Mouse (Mus musculus): ENCODE measurements at regions not wholly inside any gene's neighbourhood (a gene's known extent, or its start where the extent isn't known, plus 50 kb on each side); places are given as distances from the start of the nearest gene placed in this dataset.

DNA sequence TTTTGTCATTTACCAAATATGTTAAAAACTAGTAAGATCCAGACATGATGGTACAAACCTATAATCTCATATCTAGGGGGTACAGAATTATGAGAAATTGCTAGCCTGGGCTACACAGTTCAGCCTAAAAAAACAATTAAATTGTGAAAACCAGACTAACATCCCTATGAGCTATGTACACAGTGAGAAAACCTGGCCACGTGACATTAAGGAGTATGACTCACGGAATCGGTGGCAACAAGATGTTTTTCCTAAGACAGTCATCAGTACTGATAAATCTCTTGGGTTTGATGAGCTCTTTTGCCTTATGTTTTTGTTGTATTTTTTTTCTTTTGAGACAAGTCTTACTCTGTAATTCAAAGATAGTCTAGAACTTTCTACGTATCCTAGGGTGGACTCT lies 148.6 kb downstream of the Csl start:
- Histone ChIP-seq H3K4me1 (ENCODE audit: control insufficient read depth, insufficient read depth, insufficient read length, low read length) (no peaks in the 10 kb centered on the region), H3K27me3 (ENCODE audit: control insufficient read depth, insufficient read depth, low read length) (no peaks in the 10 kb centered on the region), H3K36me3 (ENCODE audit: control insufficient read depth, insufficient read depth, low read length) (no peaks in the 10 kb centered on the region), H3K27ac (ENCODE audit: insufficient read depth, low read depth, low read length) (no peak overlapping the region), H3K4me3 (ENCODE audit: low read depth, low read length) (no peak overlapping the region)
- 87% methylated on average over 4 of the region's 4 CpGs for WGBS
- no peak for TF ChIP-seq POLR2A (IDR thresholded peaks at IDR 0.05; ENCODE audit: low read depth, low read length)
- TF ChIP-seq CTCF (IDR thresholded peaks at IDR 0.05; ENCODE audit: extremely low read depth, insufficient read length, insufficient replicate concordance, low read depth, low read length): no peak

DNA sequence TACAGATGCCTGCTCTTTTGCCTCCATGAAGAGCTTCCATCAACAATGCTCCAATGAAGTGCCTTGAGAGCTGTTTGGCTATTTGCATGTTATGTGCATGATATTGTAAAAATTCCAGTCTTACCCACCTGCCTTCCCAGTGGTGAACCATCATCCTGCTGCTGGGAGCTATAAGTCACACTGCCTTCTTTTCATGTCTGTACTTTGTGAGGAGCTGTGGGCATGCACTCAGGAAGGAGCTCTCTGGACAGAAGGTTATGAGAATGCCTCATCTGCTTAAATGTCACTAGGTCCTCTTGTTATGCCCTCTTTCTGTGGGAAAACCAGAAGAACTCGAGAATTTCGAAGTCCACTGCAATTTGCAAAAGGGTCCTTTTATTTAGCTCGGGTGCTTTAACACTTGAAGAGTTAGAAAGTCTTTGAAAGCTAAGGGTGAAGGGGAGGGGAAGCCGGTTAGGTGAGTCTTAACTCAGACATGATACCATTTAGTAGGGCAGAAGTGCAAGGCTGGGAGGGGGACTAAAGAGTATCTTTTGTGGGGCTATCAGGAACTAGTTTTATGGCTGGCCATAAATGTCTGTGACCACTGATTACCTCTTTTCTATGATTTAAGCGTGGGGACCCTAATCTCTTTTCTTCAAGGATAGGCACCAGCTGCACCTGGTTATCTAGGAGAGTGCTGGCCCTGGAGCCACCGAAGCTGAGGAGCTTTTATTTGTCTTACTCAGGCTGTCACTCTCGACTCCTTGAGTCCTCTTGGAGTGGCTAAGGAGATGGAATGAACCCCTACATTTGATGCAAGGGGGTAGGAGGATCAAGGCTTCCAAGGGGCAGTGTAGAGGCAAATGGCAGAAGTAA lies 144.8 kb downstream of the Csl start:
- H3K4me3 ChIP-seq (ENCODE audit: low read depth, low read length): no peak overlapping the region
- no peak overlapping the region for H3K27ac ChIP-seq (ENCODE audit: insufficient read depth, low read depth, low read length)
- no peaks in the 10 kb centered on the region for H3K36me3 ChIP-seq (ENCODE audit: control insufficient read depth, insufficient read depth, low read length)
- no peaks in the 10 kb centered on the region for H3K4me1 ChIP-seq (ENCODE audit: control insufficient read depth, insufficient read depth, insufficient read length, low read length)
- no peaks in the 10 kb centered on the region for H3K27me3 ChIP-seq (ENCODE audit: control insufficient read depth, insufficient read depth, low read length)
- TF ChIP-seq POLR2A (IDR thresholded peaks at IDR 0.05; ENCODE audit: low read depth, low read length) (no peak), CTCF (IDR thresholded peaks at IDR 0.05; ENCODE audit: extremely low read depth, insufficient read length, insufficient replicate concordance, low read depth, low read length) (no peak)
- WGBS: 18% methylated on average over 7 of the region's 7 CpGs

DNA sequence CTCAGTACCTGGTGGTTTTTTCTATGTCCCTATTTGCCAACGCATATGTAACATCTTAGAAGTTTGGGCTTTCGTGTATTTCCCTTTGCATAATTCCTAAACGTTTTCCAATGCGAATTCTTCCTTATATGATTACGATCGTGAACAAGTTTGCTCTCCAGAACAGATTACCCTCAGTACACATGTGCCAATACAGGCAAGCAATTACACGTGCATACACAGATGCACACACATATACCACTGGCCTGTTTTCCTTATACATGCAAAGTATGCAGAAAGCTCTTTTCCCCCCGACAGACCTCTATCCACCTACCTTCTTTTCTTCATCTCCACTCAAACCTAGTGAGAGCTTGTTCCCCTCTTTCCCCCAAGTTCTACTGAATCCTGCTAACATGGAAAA lies 144.1 kb downstream of the Csl start:
- WGBS: 35% methylated on average over 8 of the region's 8 CpGs
- TF ChIP-seq CTCF (IDR thresholded peaks at IDR 0.05; ENCODE audit: extremely low read depth, insufficient read length, insufficient replicate concordance, low read depth, low read length) (no peak), POLR2A (IDR thresholded peaks at IDR 0.05; ENCODE audit: low read depth, low read length) (no peak)

DNA sequence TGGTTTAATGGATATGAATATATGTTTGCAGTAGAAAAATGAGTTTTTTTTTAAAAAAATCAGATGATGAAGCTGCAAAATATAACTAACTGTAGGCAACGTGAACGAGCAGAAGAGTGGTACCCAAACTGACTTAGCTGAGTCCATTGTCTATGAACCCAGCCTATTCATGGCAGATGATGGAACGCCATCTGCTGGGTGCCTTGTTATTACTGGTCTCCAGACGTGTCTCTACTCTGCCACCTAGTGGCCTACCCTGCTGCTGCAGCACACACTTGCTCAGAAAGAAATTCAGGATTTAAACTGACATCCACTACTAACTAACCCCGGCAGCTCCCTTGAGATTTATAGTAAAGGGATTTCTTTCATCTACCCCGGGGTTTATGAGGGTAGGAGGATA lies 143.7 kb downstream of the Csl start:
- Histone ChIP-seq H3K4me3 (ENCODE audit: low read depth, low read length) (no peak overlapping the region), H3K27ac (ENCODE audit: insufficient read depth, low read depth, low read length) (no peak overlapping the region), H3K36me3 (ENCODE audit: control insufficient read depth, insufficient read depth, low read length) (no peaks in the 10 kb centered on the region), H3K27me3 (ENCODE audit: control insufficient read depth, insufficient read depth, low read length) (no peaks in the 10 kb centered on the region), H3K4me1 (ENCODE audit: control insufficient read depth, insufficient read depth, insufficient read length, low read length) (no peaks in the 10 kb centered on the region)
- TF ChIP-seq CTCF (IDR thresholded peaks at IDR 0.05; ENCODE audit: extremely low read depth, insufficient read length, insufficient replicate concordance, low read depth, low read length): peak; percentile 99; the same call in 1 of the 2 replicates
- TF ChIP-seq POLR2A (IDR thresholded peaks at IDR 0.05; ENCODE audit: low read depth, low read length): no peak
- WGBS: 2% methylated on average over 6 of the region's 6 CpGs

More for the DNA sequence above, 144.1 kb downstream of the Csl start:
- no peak overlapping the region for H3K4me3 ChIP-seq (ENCODE audit: low read depth, low read length)
- no peaks in the 10 kb centered on the region for H3K36me3 ChIP-seq (ENCODE audit: control insufficient read depth, insufficient read depth, low read length)
- no peaks in the 10 kb centered on the region for H3K27me3 ChIP-seq (ENCODE audit: control insufficient read depth, insufficient read depth, low read length)
- H3K27ac ChIP-seq (ENCODE audit: insufficient read depth, low read depth, low read length): no peak overlapping the region
- H3K4me1 ChIP-seq (ENCODE audit: control insufficient read depth, insufficient read depth, insufficient read length, low read length): no peaks in the 10 kb centered on the region

DNA sequence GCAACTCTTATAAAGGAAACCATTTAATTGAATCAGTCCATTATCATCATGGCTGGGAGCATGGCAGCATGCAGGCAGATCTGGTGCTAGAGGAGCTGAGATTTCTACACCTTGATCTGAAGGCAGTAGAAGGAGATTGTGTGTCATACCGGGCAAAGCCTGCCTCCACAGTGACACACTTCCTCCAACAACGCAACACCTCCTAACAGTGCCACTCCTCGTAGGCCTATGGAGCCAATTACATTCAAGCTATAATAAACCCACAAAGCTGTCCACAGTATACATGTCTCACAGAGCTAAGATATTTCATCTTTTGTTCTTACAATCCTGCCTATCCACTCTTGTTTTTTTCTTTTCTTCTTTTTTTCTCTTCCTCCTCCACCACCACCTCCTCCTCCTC lies 141.8 kb downstream of the Csl start:
- TF ChIP-seq POLR2A (IDR thresholded peaks at IDR 0.05; ENCODE audit: low read depth, low read length): no peak
- TF ChIP-seq CTCF (IDR thresholded peaks at IDR 0.05; ENCODE audit: extremely low read depth, insufficient read length, insufficient replicate concordance, low read depth, low read length): no peak
- Histone ChIP-seq H3K27me3 (ENCODE audit: control insufficient read depth, insufficient read depth, low read length) (no peaks in the 10 kb centered on the region), H3K4me1 (ENCODE audit: control insufficient read depth, insufficient read depth, insufficient read length, low read length) (no peaks in the 10 kb centered on the region), H3K27ac (ENCODE audit: insufficient read depth, low read depth, low read length) (no peak overlapping the region), H3K4me3 (ENCODE audit: low read depth, low read length) (no peak overlapping the region), H3K36me3 (ENCODE audit: control insufficient read depth, insufficient read depth, low read length) (no peaks in the 10 kb centered on the region)
- 75% methylated on average over 3 of the region's 3 CpGs for WGBS

DNA sequence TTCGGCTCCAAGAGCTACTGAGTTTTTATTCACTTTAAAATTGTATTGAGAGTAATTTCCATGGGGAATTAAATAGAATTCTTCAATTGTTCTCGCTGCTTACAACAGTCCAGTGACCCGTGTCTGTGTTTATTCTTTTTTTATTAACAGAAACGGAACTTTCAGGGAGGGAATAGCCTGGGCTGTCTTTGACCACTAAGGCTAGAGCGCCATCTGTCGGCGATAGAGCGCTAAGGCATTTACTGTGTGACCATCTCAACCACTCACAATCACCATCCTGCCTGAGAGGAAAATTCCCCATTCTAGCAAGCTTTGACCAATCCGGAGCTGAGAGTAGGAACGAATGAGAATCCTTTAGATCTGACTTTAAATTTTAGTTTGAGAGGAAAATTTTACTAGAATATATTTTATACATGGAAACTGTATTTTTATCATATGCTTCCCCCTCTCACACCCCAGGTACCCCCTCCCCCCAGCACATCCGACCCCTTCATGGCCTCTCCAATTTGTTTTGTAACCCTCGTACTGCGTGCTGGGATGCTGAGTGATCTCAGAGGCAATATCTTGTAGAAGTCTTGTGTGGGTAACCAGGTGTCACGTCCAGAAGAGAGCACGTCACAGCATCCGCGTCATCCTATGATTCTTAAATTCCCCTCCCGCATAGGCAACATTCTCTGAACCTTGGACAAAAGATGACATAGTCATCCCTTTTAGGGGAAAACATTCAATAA lies 139.9 kb downstream of the Csl start:
- 47% methylated on average over 18 of the region's 18 CpGs for WGBS
- Histone ChIP-seq H3K27me3 (ENCODE audit: control insufficient read depth, insufficient read depth, low read length) (no peaks in the 10 kb centered on the region), H3K4me1 (ENCODE audit: control insufficient read depth, insufficient read depth, insufficient read length, low read length) (no peaks in the 10 kb centered on the region), H3K27ac (ENCODE audit: insufficient read depth, low read depth, low read length) (no peak overlapping the region), H3K36me3 (ENCODE audit: control insufficient read depth, insufficient read depth, low read length) (no peaks in the 10 kb centered on the region), H3K4me3 (ENCODE audit: low read depth, low read length) (no peak overlapping the region)
- TF ChIP-seq CTCF (IDR thresholded peaks at IDR 0.05; ENCODE audit: extremely low read depth, insufficient read length, insufficient replicate concordance, low read depth, low read length): peak; percentile 89; the same call in 1 of the 2 replicates
- no peak for TF ChIP-seq POLR2A (IDR thresholded peaks at IDR 0.05; ENCODE audit: low read depth, low read length)

DNA sequence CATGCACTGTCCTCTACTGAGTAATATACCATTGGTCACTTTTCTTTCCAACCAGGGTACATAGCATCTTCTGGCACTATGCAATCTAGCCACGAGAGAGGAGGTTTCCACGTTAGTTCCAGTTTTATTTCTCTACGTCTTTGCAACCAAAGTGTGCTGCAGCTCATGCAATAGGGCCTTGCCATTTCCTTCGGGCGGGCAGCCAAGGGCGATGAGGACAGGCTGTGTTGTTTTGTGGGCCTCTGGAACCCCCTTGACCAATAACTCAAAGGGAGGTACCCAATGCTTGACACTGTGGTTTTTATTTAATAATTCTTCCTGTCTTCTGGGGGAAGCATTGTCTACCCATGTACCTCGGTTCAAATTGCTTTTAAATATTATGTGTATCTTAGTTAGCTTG lies 139.0 kb downstream of the Csl start:
- Histone ChIP-seq H3K4me3 (ENCODE audit: low read depth, low read length) (no peak overlapping the region), H3K36me3 (ENCODE audit: control insufficient read depth, insufficient read depth, low read length) (no peaks in the 10 kb centered on the region), H3K4me1 (ENCODE audit: control insufficient read depth, insufficient read depth, insufficient read length, low read length) (no peaks in the 10 kb centered on the region), H3K27me3 (ENCODE audit: control insufficient read depth, insufficient read depth, low read length) (no peaks in the 10 kb centered on the region), H3K27ac (ENCODE audit: insufficient read depth, low read depth, low read length) (no peak overlapping the region)
- no peak for TF ChIP-seq POLR2A (IDR thresholded peaks at IDR 0.05; ENCODE audit: low read depth, low read length)
- TF ChIP-seq CTCF (IDR thresholded peaks at IDR 0.05; ENCODE audit: extremely low read depth, insufficient read length, insufficient replicate concordance, low read depth, low read length): no peak
- 71% methylated on average over 7 of the region's 7 CpGs for WGBS

Data from small intestine, adult 2 months (tissue).